Mouse (Mus musculus) layer of hippocampus, adult 2 months (tissue): ENCODE data around the gene Cdca5. TPM values are rescaled to one million over a fixed set of nuclear protein-coding genes. Genes with fewer than 3 reads are reported as not detected.

ENCODE experiments used
- DNase-seq, 2 experiments: peaks; one replicate each; pipeline ENCODE4 v3.0.0; 2022; ENCODE audit warnings: low spot score in 2 of 2
- H3K27ac ChIP-seq: fragments of 200-600 bp; 2 replicates; pipeline ENCODE4 v1.8.1; 2022
- H3K4me3 ChIP-seq: fragments of 200-600 bp; 2 replicates; pipeline ENCODE4 v1.8.1; 2022; ENCODE audit warnings: mild to moderate bottlenecking
- CTCF ChIP-seq: fragments of 200-600 bp; conservative IDR thresholded peaks from 2 replicates; pipeline ENCODE4 v1.8.1; 2022; ENCODE audit warnings: antibody characterized with exemption, mild to moderate bottlenecking, moderate library complexity
- total RNA-seq, 2 experiments: library from RNA; stranded (reverse); gene quantifications; 2 replicates each; pipeline ENCODE4 v1.2.3; 2021

The Cdca5 gene
- total RNA-seq, 2 experiments from 2014 or later, result 0.23 to 0.27 TPM

- Histone ChIP-seq H3K4me3 (peak overlapping the region; percentile 57), H3K27ac (peak overlapping the region; percentile 87)
- DNase-seq, result peak; percentile 66 to 80
- TF ChIP-seq CTCF, result peak; percentile 97
Measured at GRCm38 (mm10) chr19:6067011-6067723, 17.6 kb upstream of the Cdca5 start.

DNA sequence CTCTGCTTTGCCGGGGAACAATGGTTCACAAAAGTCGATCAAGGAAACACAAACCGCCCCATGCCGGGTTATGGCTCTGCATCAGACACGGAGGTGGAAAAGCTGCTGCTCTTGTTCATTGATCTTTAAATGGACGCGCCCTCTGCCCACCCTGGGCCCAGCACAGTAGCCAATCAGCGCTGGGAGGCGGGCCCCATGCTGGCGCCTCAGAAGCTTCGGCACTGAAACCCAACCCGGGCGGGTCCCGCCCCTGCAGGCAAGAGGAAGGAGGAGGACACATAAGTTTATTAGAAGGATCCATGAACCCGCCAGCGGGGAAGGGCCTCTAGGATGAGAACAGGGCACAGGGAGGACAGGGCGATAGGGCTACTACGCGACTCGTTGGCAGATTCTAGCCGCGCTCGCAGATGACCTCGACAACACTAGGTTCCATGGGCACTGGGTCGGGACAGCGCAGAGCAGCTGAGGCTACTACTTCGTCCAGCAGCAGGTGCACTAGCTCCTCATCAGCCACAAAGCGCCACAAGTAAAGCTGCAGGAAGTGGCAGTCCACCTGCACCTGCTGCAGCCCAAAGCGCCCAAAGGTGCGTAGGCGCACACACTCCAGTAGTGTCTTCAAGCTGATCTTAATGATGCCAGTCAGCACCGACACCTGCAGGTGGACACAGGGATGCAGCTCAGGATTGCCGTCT lies 16.9 kb upstream of the Cdca5 start, which contains the start of gene Tm7sf2:
Gene Tm7sf2, minus strand, starts transcription at position 650 of the 692 bp plus-strand sequence.
- Histone ChIP-seq H3K4me3 (peak within 1 kb of the TSS; percentile 57), H3K27ac (peak within 1 kb of the TSS; percentile 87)
- TF ChIP-seq CTCF, result peak; percentile 35
- DNase-seq, result peak; percentile 86 to 88

DNA sequence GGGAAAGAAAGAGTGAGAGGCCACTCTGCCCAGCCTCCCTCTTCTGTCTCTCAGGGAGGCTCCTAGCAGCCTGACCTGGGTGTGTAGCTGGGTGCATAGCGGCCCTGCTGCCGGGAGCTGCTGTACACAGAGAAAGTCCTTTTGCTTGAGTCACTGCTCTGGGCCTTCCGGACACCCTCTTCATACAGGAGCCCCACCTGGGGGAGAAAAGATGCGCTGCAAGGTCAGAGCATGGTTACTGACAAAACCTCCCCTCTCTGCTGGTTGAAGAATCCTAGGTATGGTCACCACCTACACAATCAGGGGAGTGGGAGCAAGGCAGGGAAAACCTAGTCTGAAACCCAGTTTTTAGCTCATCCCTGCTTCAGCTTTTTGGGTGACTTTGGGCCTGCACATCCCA lies 15.8 kb upstream of the Cdca5 start:
- TF ChIP-seq CTCF, result peak; percentile 30; the same call in 1 of the 2 replicates
- Histone ChIP-seq H3K27ac (no peak overlapping the region), H3K4me3 (no peak overlapping the region)
- no peak for DNase-seq

- H3K27ac ChIP-seq, result no peak overlapping the region
- H3K4me3 ChIP-seq, result no peak overlapping the region
- TF ChIP-seq CTCF, result no peak
- DNase-seq, result no peak
Measured at GRCm38 (mm10) chr19:6069851-6070250, 14.9 kb upstream of the Cdca5 start.

DNA sequence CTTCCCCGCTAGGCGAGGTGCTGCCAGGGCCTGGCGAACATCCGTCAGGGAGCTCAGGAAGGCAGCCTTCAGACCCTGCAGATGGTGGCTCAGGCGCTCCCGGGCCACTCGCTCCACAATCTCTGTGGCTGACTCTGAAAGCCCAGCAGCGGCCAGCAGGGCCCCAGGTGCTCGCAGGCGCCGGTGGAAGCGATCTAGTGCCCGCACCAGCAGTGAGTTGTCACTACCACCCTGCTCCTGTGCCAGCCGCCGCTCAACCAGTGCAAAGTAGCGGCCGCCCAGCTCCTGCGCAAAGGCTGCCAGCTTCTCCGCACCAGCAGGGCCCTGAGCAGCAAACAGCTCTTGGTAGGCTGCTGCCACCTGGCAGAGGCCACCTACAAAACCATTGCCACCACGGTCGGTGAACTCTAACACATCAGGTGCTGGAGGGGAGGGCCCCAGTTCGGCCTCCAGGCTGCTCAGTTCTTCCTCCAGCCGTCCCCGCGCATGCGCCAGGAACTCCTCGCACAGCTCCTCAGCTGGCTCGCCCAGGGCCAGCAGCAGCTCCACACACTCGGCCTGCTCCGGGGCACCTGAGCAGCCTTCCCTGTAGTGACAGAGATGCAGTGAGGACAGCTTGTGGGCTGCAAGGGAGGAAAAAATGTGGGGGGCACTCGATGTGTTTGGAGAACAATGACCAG lies 14.1 kb upstream of the Cdca5 start:
- Histone ChIP-seq H3K27ac (no peak overlapping the region), H3K4me3 (no peak overlapping the region)
- TF ChIP-seq CTCF, result no peak
- no peak for DNase-seq

- Histone ChIP-seq H3K4me3 (no peak overlapping the region), H3K27ac (no peak overlapping the region)
- DNase-seq, result no peak
- no peak for TF ChIP-seq CTCF
Measured at GRCm38 (mm10) chr19:6071261-6071660, 13.5 kb upstream of the Cdca5 start.

DNA sequence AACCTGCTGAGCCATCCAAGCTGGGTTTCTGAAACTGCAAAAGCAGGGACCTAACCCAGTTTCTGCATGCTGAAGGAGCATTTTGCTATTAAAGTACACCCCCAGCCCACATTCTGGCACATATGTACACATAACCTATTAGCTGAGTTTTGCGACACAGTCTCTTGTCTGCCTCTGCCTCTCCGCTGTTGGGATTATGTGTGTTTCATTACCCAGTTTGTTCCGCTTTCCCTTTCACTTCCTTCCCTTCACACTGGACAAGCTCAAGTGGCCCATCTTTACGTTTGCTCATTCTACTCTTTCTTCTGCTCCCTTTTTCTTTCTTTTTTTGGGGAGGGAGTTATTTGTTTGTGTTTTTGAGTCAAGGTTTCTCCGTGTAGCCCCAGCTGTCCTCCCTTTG lies 10.9 kb upstream of the Cdca5 start:
- DNase-seq, result no peak
- Histone ChIP-seq H3K27ac (0 out of 2 replicates have a peak overlapping the region, but pooled peaks have one; percentile 14), H3K4me3 (no peak overlapping the region)
- TF ChIP-seq CTCF, result no peak

DNA sequence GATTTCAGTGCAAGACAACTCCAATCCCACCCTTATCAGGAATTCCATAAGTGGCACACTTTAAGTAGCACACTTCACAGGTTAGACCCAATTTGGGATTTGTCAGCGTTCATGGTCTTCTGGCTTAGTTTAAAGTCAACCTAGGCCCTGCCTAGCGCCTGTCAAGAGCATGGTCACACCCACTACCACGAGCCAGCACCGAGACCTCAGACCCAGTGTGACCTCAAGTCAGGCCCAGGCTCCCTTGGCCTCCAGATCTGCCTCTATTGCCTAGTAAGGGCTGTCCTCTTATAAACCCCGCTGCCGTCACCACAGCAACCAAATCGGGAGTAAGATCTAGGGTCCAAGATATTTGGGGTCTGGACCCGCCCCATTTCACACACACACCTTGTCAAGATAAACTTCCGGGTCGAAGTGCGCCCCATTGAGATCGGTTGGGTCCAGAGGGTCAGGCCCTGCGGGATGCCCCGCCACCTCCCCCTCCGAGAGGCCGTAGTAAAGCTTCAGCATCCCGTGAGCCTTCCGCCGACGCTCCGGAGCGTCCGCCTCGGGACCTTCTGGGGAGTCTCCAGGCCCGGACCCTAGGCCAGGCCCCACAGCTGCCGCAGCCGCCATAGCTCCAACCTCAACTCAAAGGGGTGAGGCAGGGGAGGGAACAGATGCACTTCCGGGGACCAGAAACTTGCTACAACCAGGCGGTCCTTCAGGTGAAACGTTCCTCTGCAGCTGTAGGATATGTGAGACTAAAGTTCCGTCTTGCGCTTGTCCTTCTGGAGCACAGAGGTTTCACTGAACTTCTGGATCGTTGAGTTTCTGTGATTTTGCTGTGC lies 8.0 kb upstream of the Cdca5 start, which contains the start of gene Vps51:
Gene Vps51, minus strand, starts transcription at position 668 of the 830 bp plus-strand sequence.
- peak; percentile 86 to 89 for DNase-seq
- TF ChIP-seq CTCF, result no peak
- H3K27ac ChIP-seq, result peak within 1 kb of the TSS; percentile 95
- H3K4me3 ChIP-seq, result peak within 1 kb of the TSS; percentile 72

DNA sequence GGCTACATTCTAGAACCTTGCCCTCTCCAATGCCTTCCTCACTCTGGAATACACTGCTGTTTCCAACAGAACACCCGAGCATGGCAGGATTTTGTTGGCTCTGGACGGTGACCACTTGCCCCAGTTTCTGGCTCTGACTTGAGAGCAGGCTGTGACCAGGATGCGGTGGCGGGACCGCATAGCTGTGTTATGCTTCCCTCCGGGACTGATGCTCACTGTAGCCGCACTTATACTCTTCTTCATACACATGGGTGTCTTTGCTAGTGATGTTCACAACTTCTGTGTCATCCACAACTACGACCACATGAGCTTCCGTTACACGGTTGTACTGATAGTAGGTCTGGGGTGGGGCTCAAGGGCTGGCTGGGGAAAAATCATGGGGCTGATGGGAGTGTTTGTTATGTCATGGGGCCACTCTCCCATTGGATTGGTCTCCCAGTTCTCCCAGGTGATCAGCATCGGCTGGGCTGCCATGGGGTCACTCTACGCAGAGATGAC lies 4.8 kb upstream of the Cdca5 start, which contains the start of gene Tmem262:
Gene Tmem262, plus strand, starts transcription at position 51 of the 498 bp plus-strand sequence.
- H3K27ac ChIP-seq, result no peak within 1 kb of the TSS
- no peak within 1 kb of the TSS for H3K4me3 ChIP-seq
- DNase-seq, result no peak
- TF ChIP-seq CTCF, result no peak

DNA sequence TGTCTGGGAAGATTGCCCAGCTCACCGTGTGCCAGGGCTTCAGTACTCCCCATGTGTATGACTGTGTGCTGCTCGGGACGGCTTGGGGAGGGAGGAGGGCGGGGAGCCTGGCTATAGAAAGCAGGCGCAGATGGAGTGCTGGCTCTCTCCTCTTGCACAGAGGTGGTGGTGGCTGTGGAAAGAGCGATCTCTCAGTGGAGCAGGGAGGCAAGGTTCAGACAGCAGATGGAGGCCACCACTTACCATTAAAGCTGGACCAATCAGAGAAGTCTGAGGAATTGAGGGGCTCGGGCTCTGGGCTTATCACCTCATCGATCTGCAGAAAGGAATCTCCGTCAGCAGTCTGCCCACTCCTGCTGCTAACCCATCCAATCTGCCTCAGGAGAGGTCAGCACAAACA lies 2.6 kb upstream of the Cdca5 start, which contains the start of gene Gm28374:
Gene Gm28374, minus strand, starts transcription at position 101 of the 400 bp plus-strand sequence.
- DNase-seq, result no peak
- no peak for TF ChIP-seq CTCF

DNA sequence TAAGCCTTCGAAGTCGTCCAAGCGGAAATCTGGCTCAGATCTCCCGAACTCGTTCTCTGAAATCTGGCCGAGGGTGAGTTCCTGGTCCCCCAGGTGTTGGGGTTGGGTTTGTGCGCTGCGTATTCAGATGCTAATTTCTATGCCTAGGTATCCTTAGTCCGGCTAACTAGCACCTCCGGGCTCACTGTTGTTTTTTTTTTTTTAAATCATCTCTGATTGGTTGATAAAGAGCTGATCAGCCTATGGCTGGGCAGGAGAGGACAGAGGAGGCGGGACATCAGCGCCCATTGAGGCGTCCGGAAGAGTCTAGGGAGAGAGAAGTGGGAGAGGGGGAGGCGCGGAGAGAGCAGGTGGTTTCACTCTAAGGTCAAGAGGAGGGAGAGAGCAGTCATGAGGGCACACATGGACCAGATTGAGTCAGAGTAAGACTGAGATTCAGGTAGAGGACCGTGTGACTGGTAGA lies 665 bp downstream of the Cdca5 start:
- Histone ChIP-seq H3K27ac (no peak overlapping the region), H3K4me3 (peak overlapping the region; percentile 70)
- DNase-seq, result no peak
- no peak for TF ChIP-seq CTCF

More for the DNA sequence above, 2.6 kb upstream of the Cdca5 start, which contains the start of gene Gm28374:
- Histone ChIP-seq H3K4me3 (no peak within 1 kb of the TSS), H3K27ac (no peak within 1 kb of the TSS)

DNA sequence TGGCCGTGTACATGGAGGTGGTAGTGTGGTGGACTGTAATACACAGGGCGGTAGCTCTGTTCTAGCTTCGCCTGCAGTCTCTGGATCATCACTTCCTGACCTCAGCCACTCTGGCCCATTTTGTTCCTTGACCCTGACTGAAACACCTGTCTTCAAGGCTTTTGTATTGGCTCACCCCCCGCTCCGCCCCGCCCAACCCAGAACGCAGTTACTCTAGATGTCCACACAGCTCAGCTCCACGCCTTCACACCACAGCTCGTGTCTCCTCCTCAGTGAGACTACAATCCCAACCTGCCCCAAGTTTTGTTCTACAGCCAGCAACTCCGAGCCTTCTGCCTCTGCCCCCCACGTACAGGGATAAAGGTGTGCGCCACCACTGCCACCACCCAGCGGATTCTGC lies 4.1 kb downstream of the Cdca5 start:
- no peak for TF ChIP-seq CTCF
- DNase-seq, result no peak
- no peak overlapping the region for H3K27ac ChIP-seq
- H3K4me3 ChIP-seq, result no peak overlapping the region
